Mouse (Mus musculus): Measurements from ENCODE around the gene Slc9a9.

DNA sequence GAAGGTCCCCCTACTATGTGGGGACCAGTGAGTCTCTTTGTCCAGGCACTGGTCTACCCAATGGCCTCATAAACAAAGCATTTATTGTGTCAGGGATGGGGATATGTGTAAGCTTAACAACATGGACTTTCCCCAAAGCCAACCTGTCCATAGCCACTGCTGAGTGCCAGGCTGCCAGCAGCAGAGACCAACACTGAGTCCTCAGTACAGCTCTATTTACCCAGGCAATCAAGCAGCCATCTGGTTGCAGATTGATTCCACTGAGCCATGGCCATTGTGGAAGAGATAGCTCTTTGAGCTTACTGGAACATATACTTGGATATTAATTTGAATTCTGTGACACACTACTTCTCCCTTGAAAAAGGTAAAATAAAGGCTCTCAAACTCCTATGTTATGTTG is 570.2 kb downstream of the Slc9a9 start:
- TF ChIP-seq CTCF (IDR thresholded peaks at IDR 0.05; ENCODE audit: control insufficient read depth, insufficient read depth, low read length) = no peak
- TF ChIP-seq POLR2A (IDR thresholded peaks at IDR 0.05; ENCODE audit: borderline replicate concordance, control insufficient read depth, low read depth, low read length) = no peak

All from bone marrow, adult 2 months (tissue).